In genomic region chr9:45507482-45507881, GRCm38 (mm10) we compare ENCODE assay signal across 9 mouse cellular contexts.
DNase-seq lines count a peak whose midpoint lies in the region; ATAC-seq and TF ChIP-seq lines count a peak whose summit lies in the region.
"Had no signal": no experiment of that assay in that cellular context is flagged by ENCODE, and none has a peak within 500 bp of the region (broad histone marks: within the 10 kb centered on the region; RNA-seq: fewer than 3 reads in every experiment).

No protein-coding gene starts in this region.

- no peak overlapping the region for H3K9ac ChIP-seq in kidney, embryonic 16.5 days (replicated peaks; ENCODE audit: low read length)
- no peak overlapping the region for H3K9ac ChIP-seq in midbrain, embryonic 16.5 days (ENCODE audit: low read depth, low read length)
- H3K9ac ChIP-seq: embryonic facial prominence, embryonic 12.5 days had no signal

- H3K27ac ChIP-seq in cerebellum, adult 2 months (ENCODE audit: insufficient read depth, low read length) = peak overlapping the region; percentile 23; the same call in 1 of the 2 replicates
- H3K27ac ChIP-seq in kidney, embryonic 16.5 days (ENCODE audit: low read length) = no peak overlapping the region
- no peak overlapping the region for H3K27ac ChIP-seq in midbrain, embryonic 16.5 days (ENCODE audit: low read length)
- H3K27ac ChIP-seq: embryonic facial prominence, embryonic 12.5 days had no signal

- H3K4me2 ChIP-seq in kidney, embryonic 16.5 days (replicated peaks; ENCODE audit: low read depth, low read length) = no peak overlapping the region
- no peak overlapping the region for H3K4me2 ChIP-seq in midbrain, embryonic 16.5 days (ENCODE audit: low read length)
- H3K4me2 ChIP-seq: embryonic facial prominence, embryonic 12.5 days had no signal

- no peak for DNase-seq in cerebellum, adult 2 months
- no peak for DNase-seq in cerebellum, adult 11 months
- DNase-seq in kidney, adult 8-10 months = peak; percentile 10 to 12
- peak; percentile 40 for DNase-seq in brain, adult 2 months (ENCODE audit: low read depth, low spot score)
- peak; percentile 16 for DNase-seq in lung, postnatal 36 days
- no peak for DNase-seq in left cerebral cortex, postnatal 25 days (ENCODE audit: low spot score in 2 of 2)

- 82% methylated on average over 9 of the region's 9 CpGs for WGBS in cerebellum, adult 2 months
- WGBS in kidney, embryonic 16.5 days = 19% methylated on average over 9 of the region's 9 CpGs
- WGBS in midbrain, embryonic 16.5 days = 63% methylated on average over 9 of the region's 9 CpGs

- no peak for TF ChIP-seq POLR2A in cerebellum, adult 2 months (IDR thresholded peaks at IDR 0.05; ENCODE audit: borderline replicate concordance, insufficient read depth, low read length)

- intact Hi-C loops in left cerebral cortex, postnatal 25 days (cut with DNase I) = no loop called here

- no peaks in the 10 kb centered on the region for H3K36me3 ChIP-seq in kidney, embryonic 16.5 days (ENCODE audit: insufficient read depth, low read length)
- no peaks in the 10 kb centered on the region for H3K36me3 ChIP-seq in midbrain, embryonic 16.5 days (ENCODE audit: control insufficient read depth, insufficient read depth, low read length)
- H3K36me3 ChIP-seq: embryonic facial prominence, embryonic 12.5 days had no signal

- no peak for ATAC-seq in kidney, embryonic 16.5 days (ENCODE audit: low FRiP score, low TSS enrichment)
- ATAC-seq in midbrain, embryonic 16.5 days = no peak

- H3K4me3 ChIP-seq in cerebellum, adult 2 months (replicated peaks; ENCODE audit: insufficient read depth, low read depth, low read length) = no peak overlapping the region
- no peak overlapping the region for H3K4me3 ChIP-seq in kidney, embryonic 16.5 days (ENCODE audit: low read length)
- H3K4me3 ChIP-seq in midbrain, embryonic 16.5 days (ENCODE audit: low read depth, low read length) = no peak overlapping the region
- H3K4me3 ChIP-seq: embryonic facial prominence, embryonic 12.5 days had no signal

- no peaks in the 10 kb centered on the region for H3K27me3 ChIP-seq in cerebellum, adult 2 months (ENCODE audit: control insufficient read depth, insufficient read depth, low read length)
- H3K27me3 ChIP-seq in kidney, embryonic 16.5 days (ENCODE audit: insufficient read depth, low read length) = no peaks in the 10 kb centered on the region
- no peaks in the 10 kb centered on the region for H3K27me3 ChIP-seq in midbrain, embryonic 16.5 days (ENCODE audit: control insufficient read depth, insufficient read depth, low read depth, low read length)
- H3K27me3 ChIP-seq: embryonic facial prominence, embryonic 12.5 days had no signal

- no peaks in the 10 kb centered on the region for H3K9me3 ChIP-seq in kidney, embryonic 16.5 days (ENCODE audit: low read length)
- H3K9me3 ChIP-seq in midbrain, embryonic 16.5 days (replicated peaks; ENCODE audit: control insufficient read depth, low read length, poor library complexity, severe bottlenecking) = no peaks in the 10 kb centered on the region
- H3K9me3 ChIP-seq: embryonic facial prominence, embryonic 12.5 days had no signal

- TF ChIP-seq CTCF in cerebellum, adult 2 months (IDR thresholded peaks at IDR 0.05; ENCODE audit: borderline replicate concordance, insufficient read depth, low read depth, low read length) = no peak

- peaks cover 5% of the 10 kb centered on the region for H3K4me1 ChIP-seq in cerebellum, adult 2 months (ENCODE audit: control insufficient read depth, insufficient read depth, low read length)
- H3K4me1 ChIP-seq in kidney, embryonic 16.5 days (ENCODE audit: insufficient read depth, low read length) = peaks cover 18% of the 10 kb centered on the region
- H3K4me1 ChIP-seq in midbrain, embryonic 16.5 days (ENCODE audit: control insufficient read depth, insufficient read depth, low read length) = peaks cover 27% of the 10 kb centered on the region

Comparison
In these comparisons a context has a peak if more than half of its experiments do, and no peak if none do; other contexts are left out.
1. DNase-seq: peak in kidney, adult 8-10 months (2 of 2), brain, adult 2 months (single experiment) and lung, postnatal 36 days (single experiment); none in cerebellum, adult 2 months (0 of 2), cerebellum, adult 11 months (single experiment) and left cerebral cortex, postnatal 25 days (0 of 2).